In the genomic region with DNA sequence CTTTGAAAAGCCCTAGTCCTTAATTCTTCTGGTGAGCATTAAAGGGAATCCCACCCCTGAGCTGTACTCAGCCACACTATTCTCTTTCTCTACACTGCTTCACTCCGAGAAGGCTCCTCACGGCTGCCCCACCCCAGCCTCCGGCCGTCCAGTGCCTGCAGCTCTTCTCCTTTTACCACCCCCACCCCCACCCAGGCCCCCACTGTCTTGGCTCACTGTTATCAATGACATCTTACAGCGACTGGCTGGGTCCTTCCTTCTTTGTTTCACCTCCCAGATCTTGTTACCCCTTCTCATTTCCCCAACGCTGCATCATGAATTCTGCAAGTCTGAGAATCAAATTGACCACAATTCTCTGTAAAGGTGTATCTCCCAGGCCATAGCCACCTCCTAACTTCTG, we compare ENCODE assay signal across 27 mouse cellular contexts. TPM values are rescaled to one million over a fixed set of nuclear protein-coding genes. Genes with fewer than 3 reads are reported as not detected.
DNase-seq lines count a peak whose midpoint lies in the region; ATAC-seq and TF ChIP-seq lines count a peak whose summit lies in the region.
"Had no signal": no experiment of that assay in that cellular context is flagged by ENCODE, and none has a peak within 500 bp of the region (broad histone marks: within the 10 kb centered on the region; RNA-seq: fewer than 3 reads in every experiment).

No protein-coding gene starts in this region.

- H3K4me3 ChIP-seq in heart, embryonic 13.5 days: no peak overlapping the region
- peak overlapping the region in 1 of 2 experiments; percentile 25; a peak in 1 of 4 replicates for H3K4me3 ChIP-seq in MEL (ENCODE audit: control insufficient read depth in 1 of 2, insufficient read depth in 1 of 2, low read depth in 2 of 2, low read length in 2 of 2)
- H3K4me3 ChIP-seq: embryonic facial prominence, embryonic 15.5 days; hindbrain, embryonic 15.5 days; intestine, embryonic 15.5 days; left cerebral cortex, adult 2 months; liver, embryonic 15.5 days; lung, embryonic 15.5 days; midbrain, embryonic 15.5 days; neural tube, embryonic 12.5 days had no signal

- peak; percentile 67 to 70 for TF ChIP-seq EP300 in MEL (IDR thresholded peaks at IDR 0.05; ENCODE audit: low read depth in 1 of 2, low read length in 2 of 2)

- no peak overlapping the region for H3K9ac ChIP-seq in heart, embryonic 13.5 days
- H3K9ac ChIP-seq in MEL (ENCODE audit: control insufficient read depth, low read depth, low read length, poor library complexity, severe bottlenecking): peak overlapping the region; percentile 42; the same call in 1 of the 2 replicates
- H3K9ac ChIP-seq: embryonic facial prominence, embryonic 15.5 days; hindbrain, embryonic 15.5 days; intestine, embryonic 15.5 days; liver, embryonic 15.5 days; lung, embryonic 15.5 days; midbrain, embryonic 15.5 days; neural tube, embryonic 12.5 days had no signal

- peak overlapping the region; percentile 36 for H3K27ac ChIP-seq in heart, embryonic 13.5 days (replicated peaks)
- H3K27ac ChIP-seq in MEL (ENCODE audit: control insufficient read depth, low read depth, low read length): peak overlapping the region; percentile 84
- H3K27ac ChIP-seq: embryonic facial prominence, embryonic 15.5 days; hindbrain, embryonic 15.5 days; intestine, embryonic 15.5 days; left cerebral cortex, adult 2 months; liver, embryonic 15.5 days; lung, embryonic 15.5 days; midbrain, embryonic 15.5 days; neural tube, embryonic 12.5 days had no signal

- no peak for TF ChIP-seq POLR2A in MEL (IDR thresholded peaks at IDR 0.05; ENCODE audit: control insufficient read depth in 1 of 2, insufficient read depth in 1 of 2, low read depth in 1 of 2, low read length in 2 of 2, poor library complexity in 1 of 2)

- no peaks in the 10 kb centered on the region for H3K79me2 ChIP-seq in MEL (ENCODE audit: control insufficient read depth, insufficient read depth, low read length, poor library complexity)

- 55% methylated on average over 6 of the region's 6 CpGs for WGBS in heart, embryonic 13.5 days

- ATAC-seq in heart, embryonic 13.5 days (ENCODE audit: extremely low read depth, insufficient number of reproducible peaks, low FRiP score, low TSS enrichment): no peak
- ATAC-seq in megakaryocyte, adult 5-6 weeks (ENCODE audit: poor library complexity, severe bottlenecking): peak; percentile 72
- ATAC-seq: forebrain, embryonic 16.5 days; intestine, embryonic 15.5 days; midbrain, embryonic 15.5 days had no signal

- H3K4me2 ChIP-seq in heart, embryonic 13.5 days: no peak overlapping the region
- H3K4me2 ChIP-seq: embryonic facial prominence, embryonic 15.5 days; hindbrain, embryonic 15.5 days; intestine, embryonic 15.5 days; liver, embryonic 15.5 days; lung, embryonic 15.5 days; midbrain, embryonic 15.5 days; neural tube, embryonic 12.5 days had no signal

- no peaks in the 10 kb centered on the region for H3K27me3 ChIP-seq in heart, embryonic 13.5 days (replicated peaks)
- H3K27me3 ChIP-seq in MEL (ENCODE audit: control insufficient read depth in 1 of 2, insufficient read depth in 2 of 2, low read length in 2 of 2): no peaks in the 10 kb centered on the region
- H3K27me3 ChIP-seq: embryonic facial prominence, embryonic 15.5 days; hindbrain, embryonic 15.5 days; intestine, embryonic 15.5 days; liver, embryonic 15.5 days; lung, embryonic 15.5 days; midbrain, embryonic 15.5 days; neural tube, embryonic 12.5 days had no signal

- TF ChIP-seq RAD21 in MEL (IDR thresholded peaks at IDR 0.05; ENCODE audit: low read depth, low read length): no peak

- H3K36me3 ChIP-seq in heart, embryonic 13.5 days: no peaks in the 10 kb centered on the region
- peaks cover 0 to 27% of the 10 kb centered on the region in 2 experiments; a peak in 2 of 4 replicates for H3K36me3 ChIP-seq in MEL (ENCODE audit: control insufficient read depth in 1 of 2, insufficient read depth in 2 of 2, low read length in 2 of 2)
- H3K36me3 ChIP-seq: embryonic facial prominence, embryonic 15.5 days; hindbrain, embryonic 15.5 days; intestine, embryonic 15.5 days; liver, embryonic 15.5 days; lung, embryonic 15.5 days; midbrain, embryonic 15.5 days; neural tube, embryonic 12.5 days had no signal

- DNase-seq in heart, adult 8-10 months (ENCODE audit: low spot score): no peak
- DNase-seq in ES-CJ7 (ENCODE audit: low read depth, low spot score) (peak; percentile 65), MEL (ENCODE audit: low read depth, low spot score) (peak; percentile 78)
- DNase-seq in cerebellum, postnatal 4 days (ENCODE audit: low spot score in 2 of 2): no peak
- DNase-seq in gastrocnemius, postnatal 25 days: no peak
- DNase-seq: adrenal gland, adult 8-10 months; cerebellum, adult 18-20 months; cerebellum, postnatal 14 days; embryo, embryonic 11 days; gastrocnemius, postnatal 36 days; heart, postnatal 36 days; kidney, adult 8-10 months; kidney, postnatal 10 days; retina, postnatal 1 day; right cerebral cortex, postnatal 25 days; spleen, adult 18-20 months had no signal

- no peak for TF ChIP-seq CTCF in MEL (IDR thresholded peaks at IDR 0.05 in 2 of 3, conservative IDR thresholded peaks at IDR 0.05 in 1 of 3; ENCODE audit: control insufficient read depth in 1 of 3, insufficient read depth in 1 of 3, low read depth in 2 of 3, low read length in 3 of 3, poor library complexity in 1 of 3, severe bottlenecking in 1 of 3)

- no peaks in the 10 kb centered on the region for H3K9me3 ChIP-seq in heart, embryonic 13.5 days
- no peaks in the 10 kb centered on the region for H3K9me3 ChIP-seq in MEL (replicated peaks; ENCODE audit: insufficient read depth, low read length)
- H3K9me3 ChIP-seq: embryonic facial prominence, embryonic 15.5 days; hindbrain, embryonic 15.5 days; intestine, embryonic 15.5 days; liver, embryonic 15.5 days; lung, embryonic 15.5 days; midbrain, embryonic 15.5 days; neural tube, embryonic 12.5 days had no signal

- H3K4me1 ChIP-seq in heart, embryonic 13.5 days: peaks cover 54% of the 10 kb centered on the region
- H3K4me1 ChIP-seq in MEL (ENCODE audit: control insufficient read depth in 1 of 2, insufficient read depth in 2 of 2, low read length in 2 of 2): peaks cover 8 to 33% of the 10 kb centered on the region in 2 experiments
- H3K4me1 ChIP-seq: embryonic facial prominence, embryonic 15.5 days; hindbrain, embryonic 15.5 days; intestine, embryonic 15.5 days; midbrain, embryonic 15.5 days; neural tube, embryonic 12.5 days had no signal

TF ChIP-seq in MEL, 35 proteins besides CTCF, POLR2A, EP300 and RAD21 (continues in another document):
- TF ChIP-seq GABPA (IDR thresholded peaks at IDR 0.05; ENCODE audit: low read depth, low read length): no peak
- no peak for TF ChIP-seq E2F4 (IDR thresholded peaks at IDR 0.05; ENCODE audit: borderline replicate concordance, low read depth, low read length)
- peak; percentile 71 for TF ChIP-seq ETS1 (IDR thresholded peaks at IDR 0.05; ENCODE audit: low read depth, low read length)
- TF ChIP-seq USF1 (IDR thresholded peaks at IDR 0.05; ENCODE audit: low read depth, low read length): no peak
- no peak for TF ChIP-seq NELFE (IDR thresholded peaks at IDR 0.05; ENCODE audit: low read depth, low read length)
- no peak for TF ChIP-seq BHLHE40 (IDR thresholded peaks at IDR 0.05; ENCODE audit: borderline replicate concordance, low read depth, low read length)
- TF ChIP-seq MXI1 (IDR thresholded peaks at IDR 0.05; ENCODE audit: low read depth, low read length): peak; percentile 20; the same call in 1 of the 2 replicates
- TF ChIP-seq CHD2 (IDR thresholded peaks at IDR 0.05; ENCODE audit: low read length): peak; percentile 45; the same call in 1 of the 2 replicates
- TF ChIP-seq RCOR1 (IDR thresholded peaks at IDR 0.05; ENCODE audit: low read depth, low read length): no peak
- 0 out of 2 replicates have a peak, but pooled peaks have one; percentile 23 for TF ChIP-seq MYC (IDR thresholded peaks at IDR 0.05; ENCODE audit: low read depth, low read length)
- peak; percentile 39 for TF ChIP-seq TCF12 (IDR thresholded peaks at IDR 0.05; ENCODE audit: low read depth, low read length)
- TF ChIP-seq MEF2A (IDR thresholded peaks at IDR 0.05; ENCODE audit: extremely low read depth, insufficient replicate concordance, low read depth, low read length, poor library complexity, severe bottlenecking): no peak
- TF ChIP-seq TBP (IDR thresholded peaks at IDR 0.05; ENCODE audit: low read depth, low read length): no peak
- no peak for TF ChIP-seq MYB (IDR thresholded peaks at IDR 0.05; ENCODE audit: low read depth, low read length)
- TF ChIP-seq NRF1 (IDR thresholded peaks at IDR 0.05; ENCODE audit: insufficient read depth, low read depth, low read length, poor library complexity, severe bottlenecking): no peak
- no peak; the same call in 1 of the 2 replicates for TF ChIP-seq KAT2A (conservative IDR thresholded peaks at IDR 0.05; ENCODE audit: low read depth, low read length)
- TF ChIP-seq ELF1 (IDR thresholded peaks at IDR 0.05; ENCODE audit: low read depth, low read length): 0 out of 2 replicates have a peak, but pooled peaks have one; percentile 14
- 0 out of 2 replicates have a peak, but pooled peaks have one; percentile 16 for TF ChIP-seq MAX (IDR thresholded peaks at IDR 0.05; ENCODE audit: low read length)
- peak; percentile 37; the same call in 1 of the 2 replicates for TF ChIP-seq ZNF384 (IDR thresholded peaks at IDR 0.05; ENCODE audit: low read depth, low read length)
- TF ChIP-seq TAL1 (IDR thresholded peaks at IDR 0.05; ENCODE audit: low read length): no peak
- TF ChIP-seq MAZ (IDR thresholded peaks at IDR 0.05; ENCODE audit: low read depth, low read length): peak; percentile 95

RNA-seq across cellular contexts. Expression of a gene that starts 16.1 kb away (rescaled TPM):
- 17.0 and 18.1 TPM in 2 replicates for polyA plus RNA-seq in heart, embryonic 13.5 days (2015; fragmentation: Nextera tagmentation; extraction: Ambion mirVana)
- total RNA-seq in heart, adult 8-10 months (2022): 100 to 1,000 TPM; 140 to 190 (median 176) TPM
- 18.8 and 18.9 TPM in 2 replicates for total RNA-seq in MEL (2012; rRNA removed)
- polyA plus RNA-seq in MEL (2012; ENCODE audit: insufficient read depth in 1 of 2, insufficient read length in 2 of 2, low read depth in 1 of 2, low replicate concordance in 2 of 2, missing spikeins in 1 of 2): 10 to 100 TPM; 29.9 to 42.9 TPM
- total RNA-seq in megakaryocyte, adult 5-6 weeks (2015): 61.0 and 75.2 TPM in 2 replicates
- total RNA-seq in megakaryocyte, adult 5-6 weeks (2017): 70.6 and 73.8 TPM in 2 replicates
- 100 to 1,000 TPM in 1 of 2 experiments, 10 to 100 TPM in 1; 96.4 to 101 TPM for total RNA-seq in gastrocnemius, postnatal 25 days (2021)

RNA-seq across cellular contexts. Expression of a gene that starts 29.7 kb away (rescaled TPM):
- polyA plus RNA-seq in heart, embryonic 13.5 days (2015; fragmentation: Nextera tagmentation; extraction: Ambion mirVana): 15.1 and 17.2 TPM in 2 replicates
- 10 to 100 TPM; 13.2 to 14.5 (median 13.5) TPM for total RNA-seq in heart, adult 8-10 months (2022)
- 44.8 and 57.4 TPM in 2 replicates for total RNA-seq in MEL (2012; rRNA removed)
- polyA plus RNA-seq in MEL (2012; ENCODE audit: insufficient read depth in 1 of 2, insufficient read length in 2 of 2, low read depth in 1 of 2, low replicate concordance in 2 of 2, missing spikeins in 1 of 2): 10 to 100 TPM in 1 of 2 experiments, not detected in 1; 61.1 TPM
- 33.4 and 38.9 TPM in 2 replicates for total RNA-seq in megakaryocyte, adult 5-6 weeks (2015)
- total RNA-seq in megakaryocyte, adult 5-6 weeks (2017): 56.6 and 64.5 TPM in 2 replicates
- total RNA-seq in gastrocnemius, postnatal 25 days (2021): 1 to 10 TPM; 1.8 to 1.9 TPM

Comparison
In these comparisons a context has a peak if more than half of its experiments do, and no peak if none do; other contexts are left out.
1. DNase-seq: peak in ES-CJ7 (single experiment) and MEL (single experiment); none in heart, adult 8-10 months (single experiment), cerebellum, postnatal 4 days (0 of 2) and gastrocnemius, postnatal 25 days (single experiment).
2. RNA of a gene that starts 29.7 kb away (total RNA-seq): 33.4 to 64.5 TPM in megakaryocyte, adult 5-6 weeks, 44.8 to 57.4 TPM in MEL and 13.2 to 14.5 TPM in heart, adult 8-10 months; 1.8 to 1.9 TPM in gastrocnemius, postnatal 25 days; every median in the first group is over 4 times any median in the second.